Mouse (Mus musculus): Measurements from ENCODE around the gene Gpr152. TPM values are rescaled to one million over a fixed set of nuclear protein-coding genes. Genes with fewer than 3 reads are reported as not detected.

Gene Gpr152
- polyA plus RNA-seq, 1 experiment from 2014 or later: not detected

DNA sequence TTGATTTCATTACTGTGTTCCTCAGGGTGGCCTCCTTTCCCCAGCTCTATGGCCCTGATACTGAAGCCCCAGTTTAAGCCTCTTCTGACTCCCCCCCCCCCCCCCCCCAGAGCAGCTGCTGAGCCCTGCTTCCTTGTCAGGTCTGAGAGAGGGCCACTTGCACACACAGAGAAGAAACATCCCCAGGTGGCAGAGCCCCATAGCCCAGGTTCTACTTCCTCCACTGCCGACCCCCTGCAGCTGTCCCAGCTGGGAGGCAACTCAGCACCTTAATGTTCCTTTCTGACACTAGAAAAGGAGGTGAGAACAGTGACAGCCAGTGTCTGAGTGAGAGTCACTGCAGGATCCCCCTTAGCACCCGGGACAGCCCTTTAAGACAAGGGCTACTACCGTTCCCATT, 35.8 kb upstream of the Gpr152 start:
- DNase-seq (no peak), ATAC-seq (no peak)
- H3K27me3 ChIP-seq (ENCODE audit: insufficient read depth, low read length): peaks cover 19% of the 10 kb centered on the region
- H3K9ac ChIP-seq (replicated peaks): no peak overlapping the region
- WGBS (ENCODE audit: insufficient replicate concordance): 62% methylated on average over 3 of the region's 3 CpGs
- H3K27ac ChIP-seq (ENCODE audit: low read depth): no peak overlapping the region
- H3K4me1 ChIP-seq (ENCODE audit: insufficient read depth): peaks cover 23% of the 10 kb centered on the region
- H3K4me3 ChIP-seq (ENCODE audit: low read depth, low read length): no peak overlapping the region
- no peak overlapping the region for H3K4me2 ChIP-seq (ENCODE audit: low read depth, low read length)
- TF ChIP-seq EP300 (IDR thresholded peaks at IDR 0.05; ENCODE audit: low read depth) (no peak), CTCF (IDR thresholded peaks at IDR 0.05; ENCODE audit: low read depth) (no peak)
- peaks cover 7% of the 10 kb centered on the region for H3K36me3 ChIP-seq (replicated peaks; ENCODE audit: insufficient read depth, low read length)
- H3K9me3 ChIP-seq (ENCODE audit: low read length): no peaks in the 10 kb centered on the region

DNA sequence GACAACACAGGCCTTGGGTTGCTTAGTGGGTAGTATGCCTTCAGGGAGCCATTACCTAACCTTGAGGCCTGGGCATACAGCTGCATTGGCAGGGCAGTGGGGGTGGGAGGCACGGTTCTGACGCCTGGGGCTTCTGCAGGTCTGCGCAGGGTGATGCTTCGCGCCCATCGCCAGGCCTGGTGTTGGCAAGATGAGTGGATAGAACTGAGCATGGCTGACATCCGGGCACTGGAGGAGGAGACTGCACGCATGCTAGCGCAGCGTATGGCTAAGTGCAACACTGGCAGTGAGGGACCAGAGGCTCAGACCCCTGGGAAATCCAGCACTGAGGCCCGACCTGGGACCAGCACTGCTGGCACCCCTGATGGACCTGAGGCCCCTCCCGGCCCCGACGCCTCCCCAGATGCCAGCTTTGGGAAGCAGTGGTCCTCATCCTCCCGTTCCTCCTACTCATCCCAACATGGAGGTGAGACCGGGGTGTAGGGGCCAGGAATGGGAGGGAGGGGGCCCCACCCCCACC, 34.9 kb upstream of the Gpr152 start:
- DNase-seq (no peak), ATAC-seq (no peak)
- H3K27ac ChIP-seq (ENCODE audit: low read depth): no peak overlapping the region
- peaks cover 7% of the 10 kb centered on the region for H3K36me3 ChIP-seq (replicated peaks; ENCODE audit: insufficient read depth, low read length)
- peaks cover 14% of the 10 kb centered on the region for H3K4me1 ChIP-seq (ENCODE audit: insufficient read depth)
- H3K27me3 ChIP-seq (ENCODE audit: insufficient read depth, low read length): peaks cover 19% of the 10 kb centered on the region
- H3K4me3 ChIP-seq (ENCODE audit: low read depth, low read length): no peak overlapping the region
- no peak overlapping the region for H3K4me2 ChIP-seq (ENCODE audit: low read depth, low read length)
- 90% methylated on average over 16 of the region's 16 CpGs for WGBS (ENCODE audit: insufficient replicate concordance)
- TF ChIP-seq EP300 (IDR thresholded peaks at IDR 0.05; ENCODE audit: low read depth) (no peak), CTCF (IDR thresholded peaks at IDR 0.05; ENCODE audit: low read depth) (no peak)
- H3K9me3 ChIP-seq (ENCODE audit: low read length): no peaks in the 10 kb centered on the region
- no peak overlapping the region for H3K9ac ChIP-seq (replicated peaks)

DNA sequence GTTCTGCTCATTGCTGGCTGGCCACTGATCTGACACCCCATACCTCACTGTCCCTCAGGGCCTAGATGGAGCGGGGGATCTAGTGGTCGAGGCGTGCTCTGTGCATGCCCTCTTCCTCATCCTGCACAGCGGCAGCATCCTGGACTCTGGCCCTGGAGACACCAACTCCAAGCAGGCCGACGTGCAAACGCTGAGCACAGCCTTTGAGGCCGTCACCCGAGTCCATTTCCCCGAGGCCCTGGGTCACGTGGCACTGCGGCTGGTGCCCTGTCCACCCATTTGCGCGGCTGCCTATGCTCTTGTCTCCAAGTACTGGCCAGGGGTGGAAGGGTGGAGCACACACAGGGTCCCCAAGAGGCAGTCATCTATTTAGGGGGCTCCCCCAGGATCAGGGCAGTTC, 32.9 kb upstream of the Gpr152 start:
- Histone ChIP-seq H3K4me2 (ENCODE audit: low read depth, low read length) (no peak overlapping the region), H3K9ac (replicated peaks) (no peak overlapping the region), H3K4me3 (ENCODE audit: low read depth, low read length) (no peak overlapping the region), H3K27ac (ENCODE audit: low read depth) (no peak overlapping the region), H3K36me3 (replicated peaks; ENCODE audit: insufficient read depth, low read length) (peaks cover 16% of the 10 kb centered on the region), H3K4me1 (ENCODE audit: insufficient read depth) (no peaks in the 10 kb centered on the region), H3K9me3 (ENCODE audit: low read length) (no peaks in the 10 kb centered on the region), H3K27me3 (ENCODE audit: insufficient read depth, low read length) (peaks cover 3% of the 10 kb centered on the region)
- no peak for ATAC-seq
- TF ChIP-seq EP300 (IDR thresholded peaks at IDR 0.05; ENCODE audit: low read depth) (no peak), CTCF (IDR thresholded peaks at IDR 0.05; ENCODE audit: low read depth) (no peak)
- DNase-seq: no peak
- 86% methylated on average over 14 of the region's 14 CpGs for WGBS (ENCODE audit: insufficient replicate concordance)

GRCm38 (mm10) chr19:4108535-4108934, 31.1 kb upstream of the Gpr152 start:
- Histone ChIP-seq H3K36me3 (replicated peaks; ENCODE audit: insufficient read depth, low read length) (peaks cover 22% of the 10 kb centered on the region), H3K4me3 (ENCODE audit: low read depth, low read length) (no peak overlapping the region), H3K27ac (ENCODE audit: low read depth) (no peak overlapping the region), H3K4me2 (ENCODE audit: low read depth, low read length) (no peak overlapping the region), H3K4me1 (ENCODE audit: insufficient read depth) (peaks cover 12% of the 10 kb centered on the region), H3K27me3 (ENCODE audit: insufficient read depth, low read length) (no peaks in the 10 kb centered on the region), H3K9me3 (ENCODE audit: low read length) (no peaks in the 10 kb centered on the region), H3K9ac (replicated peaks) (no peak overlapping the region)
- TF ChIP-seq CTCF (IDR thresholded peaks at IDR 0.05; ENCODE audit: low read depth): no peak
- no peak for TF ChIP-seq EP300 (IDR thresholded peaks at IDR 0.05; ENCODE audit: low read depth)
- ATAC-seq (no peak), DNase-seq (no peak)
- 76% methylated on average over 9 of the region's 9 CpGs for WGBS (ENCODE audit: insufficient replicate concordance)

DNA sequence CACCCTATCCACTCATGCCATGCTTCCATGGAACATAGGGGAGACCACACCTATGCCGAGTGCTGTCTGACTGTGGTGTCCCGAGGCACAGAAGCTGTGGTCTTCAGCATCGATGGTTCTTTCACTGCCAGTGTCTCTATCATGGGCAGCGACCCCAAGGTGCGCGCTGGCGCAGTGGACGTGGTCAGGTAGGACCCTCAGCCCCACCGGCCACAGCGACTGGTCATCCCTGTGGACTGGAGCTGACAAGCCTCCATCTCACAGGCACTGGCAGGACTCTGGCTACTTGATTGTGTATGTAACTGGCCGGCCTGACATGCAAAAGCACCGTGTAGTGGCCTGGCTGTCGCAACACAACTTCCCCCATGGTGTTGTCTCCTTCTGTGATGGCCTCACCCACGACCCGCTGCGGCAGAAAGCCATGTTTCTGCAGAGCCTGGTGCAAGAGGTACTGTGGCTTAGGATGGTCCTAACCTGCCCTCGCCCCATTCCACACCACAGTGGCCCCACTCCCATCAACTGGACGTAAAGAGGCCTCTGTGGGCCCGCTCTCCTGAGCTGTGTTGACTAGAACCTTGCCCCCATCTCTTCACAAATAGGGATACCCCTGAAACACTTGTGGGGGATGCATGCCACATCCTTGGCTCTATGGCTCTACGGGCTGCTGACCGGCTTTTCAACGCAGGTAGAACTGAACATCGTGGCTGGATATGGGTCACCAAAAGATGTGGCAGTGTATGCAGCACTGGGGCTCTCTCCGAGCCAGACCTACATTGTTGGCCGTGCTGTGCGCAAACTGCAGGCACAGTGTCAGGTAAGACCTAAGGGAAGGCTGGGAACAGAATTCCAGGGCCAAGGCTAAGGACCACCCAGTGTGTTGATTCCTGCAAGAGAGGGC, 27.3 kb upstream of the Gpr152 start:
- ATAC-seq: no peak
- Histone ChIP-seq H3K4me3 (ENCODE audit: low read depth, low read length) (no peak overlapping the region), H3K4me2 (ENCODE audit: low read depth, low read length) (no peak overlapping the region), H3K9me3 (ENCODE audit: low read length) (no peaks in the 10 kb centered on the region), H3K9ac (replicated peaks) (0 out of 2 replicates have a peak overlapping the region, but pooled peaks have one; percentile 39), H3K27ac (ENCODE audit: low read depth) (peak overlapping the region; percentile 90), H3K36me3 (replicated peaks; ENCODE audit: insufficient read depth, low read length) (peaks cover 53% of the 10 kb centered on the region), H3K27me3 (ENCODE audit: insufficient read depth, low read length) (no peaks in the 10 kb centered on the region), H3K4me1 (ENCODE audit: insufficient read depth) (peaks cover 26% of the 10 kb centered on the region)
- WGBS (ENCODE audit: insufficient replicate concordance): 84% methylated on average over 26 of the region's 26 CpGs
- peak; percentile 52 for DNase-seq
- no peak for TF ChIP-seq CTCF (IDR thresholded peaks at IDR 0.05; ENCODE audit: low read depth)
- no peak for TF ChIP-seq EP300 (IDR thresholded peaks at IDR 0.05; ENCODE audit: low read depth)

GRCm38 (mm10) chr19:4113186-4113805, 26.3 kb upstream of the Gpr152 start:
- DNase-seq: peak; percentile 85
- Histone ChIP-seq H3K4me2 (ENCODE audit: low read depth, low read length) (peak overlapping the region; percentile 57), H3K9me3 (ENCODE audit: low read length) (no peaks in the 10 kb centered on the region), H3K27ac (ENCODE audit: low read depth) (peak overlapping the region; percentile 90), H3K4me1 (ENCODE audit: insufficient read depth) (peaks cover 28% of the 10 kb centered on the region), H3K27me3 (ENCODE audit: insufficient read depth, low read length) (no peaks in the 10 kb centered on the region), H3K9ac (replicated peaks) (peak overlapping the region; percentile 47), H3K4me3 (ENCODE audit: low read depth, low read length) (0 out of 2 replicates have a peak overlapping the region, but pooled peaks have one; percentile 1), H3K36me3 (replicated peaks; ENCODE audit: insufficient read depth, low read length) (peaks cover 62% of the 10 kb centered on the region)
- TF ChIP-seq EP300 (IDR thresholded peaks at IDR 0.05; ENCODE audit: low read depth) (peak; percentile 89), CTCF (IDR thresholded peaks at IDR 0.05; ENCODE audit: low read depth) (no peak)
- peak; percentile 93 for ATAC-seq
- 35% methylated on average over 13 of the region's 13 CpGs for WGBS (ENCODE audit: insufficient replicate concordance)

Data from liver, postnatal 0 days (tissue).